17 mouse cellular contexts compared by ENCODE assay signal in genomic region chr4:134681819-134682218, GRCm38 (mm10). TPM values are rescaled to one million over a fixed set of nuclear protein-coding genes. Genes with fewer than 3 reads are reported as not detected.
DNase-seq lines count a peak whose midpoint lies in the region; ATAC-seq and TF ChIP-seq lines count a peak whose summit lies in the region.
"Had no signal": no experiment of that assay in that cellular context is flagged by ENCODE, and none has a peak within 500 bp of the region (broad histone marks: within the 10 kb centered on the region; RNA-seq: fewer than 3 reads in every experiment).

No protein-coding gene starts in this region.

- H3K9ac ChIP-seq in neural tube, embryonic 15.5 days (replicated peaks), result no peak overlapping the region
- H3K9ac ChIP-seq: hindbrain, embryonic 14.5 days; liver, embryonic 13.5 days had no signal

- no peaks in the 10 kb centered on the region for H3K9me3 ChIP-seq in neural tube, embryonic 15.5 days (replicated peaks)

- no peak overlapping the region for H3K4me3 ChIP-seq in left cerebral cortex, adult 2 months
- H3K4me3 ChIP-seq in neural tube, embryonic 15.5 days (replicated peaks), result no peak overlapping the region
- no peak overlapping the region for H3K4me3 ChIP-seq in small intestine, adult 2 months (ENCODE audit: low read depth, low read length)
- H3K4me3 ChIP-seq: liver, embryonic 13.5 days; midbrain, embryonic 10.5 days had no signal

- no peak overlapping the region for H3K4me2 ChIP-seq in neural tube, embryonic 15.5 days
- H3K4me2 ChIP-seq: heart, embryonic 11.5 days; hindbrain, embryonic 14.5 days; liver, embryonic 13.5 days had no signal

- H3K4me1 ChIP-seq in neural tube, embryonic 15.5 days, result peaks cover 56% of the 10 kb centered on the region
- H3K4me1 ChIP-seq in small intestine, adult 2 months (ENCODE audit: control insufficient read depth, insufficient read depth, insufficient read length, low read length), result peaks cover 4% of the 10 kb centered on the region; the same call in 1 of the 2 replicates

- H3K36me3 ChIP-seq in neural tube, embryonic 15.5 days, result no peaks in the 10 kb centered on the region
- no peaks in the 10 kb centered on the region for H3K36me3 ChIP-seq in small intestine, adult 2 months (ENCODE audit: control insufficient read depth, insufficient read depth, low read length)

- TF ChIP-seq POLR2A in small intestine, adult 2 months (IDR thresholded peaks at IDR 0.05; ENCODE audit: low read depth, low read length), result no peak

- H3K27me3 ChIP-seq in neural tube, embryonic 15.5 days (replicated peaks), result no peaks in the 10 kb centered on the region
- no peaks in the 10 kb centered on the region for H3K27me3 ChIP-seq in small intestine, adult 2 months (ENCODE audit: control insufficient read depth, insufficient read depth, low read length)
- H3K27me3 ChIP-seq: liver, embryonic 13.5 days had no signal

- peak; percentile 28 for TF ChIP-seq CTCF in left cerebral cortex, adult 2 months (IDR thresholded peaks at IDR 0.05)
- TF ChIP-seq CTCF in small intestine, adult 2 months (IDR thresholded peaks at IDR 0.05; ENCODE audit: extremely low read depth, insufficient read length, insufficient replicate concordance, low read depth, low read length), result peak; percentile 3; the same call in 1 of the 2 replicates

- no peak for ATAC-seq in cerebellum, adult (ENCODE audit: insufficient number of reproducible peaks, low FRiP score, low TSS enrichment)
- ATAC-seq in neural tube, embryonic 15.5 days (ENCODE audit: low FRiP score), result no peak

- WGBS in neural tube, embryonic 15.5 days, result 93% methylated on average over 7 of the region's 7 CpGs
- WGBS in small intestine, adult 2 months, result 88% methylated on average over 7 of the region's 7 CpGs

- intact Hi-C loops in left cerebral cortex, adult 2 months (cut with DNase I), result no loop called here
- intact Hi-C loops in left cerebral cortex, postnatal 10 days (cut with DNase I), result no loop called here

- H3K27ac ChIP-seq in left cerebral cortex, adult 2 months, result no peak overlapping the region
- H3K27ac ChIP-seq in neural tube, embryonic 15.5 days (replicated peaks), result peak overlapping the region; percentile 75; the same call in 1 of the 2 replicates
- H3K27ac ChIP-seq in small intestine, adult 2 months (ENCODE audit: insufficient read depth, low read depth, low read length), result no peak overlapping the region
- H3K27ac ChIP-seq: midbrain, embryonic 10.5 days had no signal

- DNase-seq in cerebellum, postnatal 10 days, result peak; percentile 38 to 43
- DNase-seq in left cerebral cortex, adult 2 months (ENCODE audit: extremely low spot score in 1 of 2, low spot score in 2 of 2), result no peak
- DNase-seq in left cerebral cortex, postnatal 10 days (ENCODE audit: extremely low spot score in 1 of 2, low spot score in 2 of 2), result no peak
- DNase-seq in neural tube, embryonic 10.5 days (ENCODE audit: extremely low spot score, low spot score), result no peak
- no peak for DNase-seq in c-Kit-positive CD71-positive TER-119-positive erythroid progenitor cells, embryonic 14.5 days (ENCODE audit: low spot score)
- DNase-seq: cerebellum, adult 18-20 months; gastrocnemius, postnatal 36 days; heart, postnatal 14 days; kidney, adult 18-20 months; kidney, postnatal 4 days; liver, embryonic 13.5 days had no signal

RNA-seq across cellular contexts. Expression of gene Man1c1, which starts 22.3 kb away (rescaled TPM):
- 10 to 100 TPM; 43.1 to 43.6 TPM for total RNA-seq in left cerebral cortex, adult 2 months (2021)
- 10 to 100 TPM; 19.9 to 20.1 TPM for total RNA-seq in left cerebral cortex, postnatal 10 days (2021)
- 4.7 and 4.9 TPM in 2 replicates for polyA plus RNA-seq in neural tube, embryonic 15.5 days (2015; fragmentation: Nextera tagmentation; extraction: Ambion mirVana)
- 2.8 and 3.7 TPM in 2 replicates for polyA plus RNA-seq in small intestine, adult 2 months (2012; rRNA removed)

Comparison
In these comparisons a context has a peak if more than half of its experiments do, and no peak if none do; other contexts are left out.
1. DNase-seq: peak in cerebellum, postnatal 10 days (2 of 2); none in left cerebral cortex, adult 2 months (0 of 2), left cerebral cortex, postnatal 10 days (0 of 2), neural tube, embryonic 10.5 days (single experiment) and c-Kit-positive CD71-positive TER-119-positive erythroid progenitor cells, embryonic 14.5 days (single experiment).